ENCODE assay signal across 18 mouse cellular contexts in genomic region chr7:30706214-30706882, GRCm38 (mm10). TPM values are rescaled to one million over a fixed set of nuclear protein-coding genes. Genes with fewer than 3 reads are reported as not detected.
DNase-seq lines count a peak whose midpoint lies in the region; ATAC-seq lines count a peak whose summit lies in the region.
"Had no signal": no experiment of that assay in that cellular context is flagged by ENCODE, and none has a peak within 500 bp of the region (broad histone marks: within the 10 kb centered on the region; RNA-seq: fewer than 3 reads in every experiment).

No protein-coding gene starts in this region.

- ATAC-seq in heart, embryonic 15.5 days (replicated peaks; ENCODE audit: insufficient number of reproducible peaks, insufficient read depth, low FRiP score, low read depth): peak; percentile 88
- peak; percentile 79 for ATAC-seq in liver, embryonic 13.5 days (ENCODE audit: low read depth)
- ATAC-seq: Patski had no signal

- 30% methylated on average over 8 of the region's 8 CpGs for WGBS in heart, embryonic 15.5 days
- 16% methylated on average over 7 of the region's 8 CpGs for WGBS in liver, embryonic 13.5 days (ENCODE audit: insufficient replicate concordance)

- peak overlapping the region; percentile 83 for H3K27ac ChIP-seq in heart, embryonic 15.5 days
- peak overlapping the region; percentile 43 for H3K27ac ChIP-seq in liver, embryonic 13.5 days
- H3K27ac ChIP-seq: hindbrain, embryonic 15.5 days had no signal

- H3K4me3 ChIP-seq in heart, embryonic 15.5 days: no peak overlapping the region
- no peak overlapping the region for H3K4me3 ChIP-seq in liver, embryonic 13.5 days (replicated peaks)
- H3K4me3 ChIP-seq: hindbrain, embryonic 15.5 days had no signal

- DNase-seq in ovary, adult 18-20 months (ENCODE audit: low spot score): peak; percentile 78
- DNase-seq in ovary, postnatal 10 days (ENCODE audit: low spot score): no peak
- no peak for DNase-seq in liver, embryonic 13.5 days
- DNase-seq in right cerebral cortex, postnatal 10 days (ENCODE audit: low spot score in 2 of 2): no peak
- no peak for DNase-seq in cerebellum, postnatal 14 days
- no peak for DNase-seq in left cerebral cortex, postnatal 4 days
- DNase-seq in left cerebral cortex, postnatal 10 days (ENCODE audit: extremely low spot score in 1 of 2, low spot score in 2 of 2): no peak
- DNase-seq: cerebellum, adult 9-11 months; gastrocnemius, postnatal 10 days; kidney, postnatal 36 days; lung, postnatal 4 days had no signal

- no peaks in the 10 kb centered on the region for H3K27me3 ChIP-seq in heart, embryonic 15.5 days
- H3K27me3 ChIP-seq in liver, embryonic 13.5 days: peaks cover 1% of the 10 kb centered on the region; the same call in 1 of the 2 replicates
- H3K27me3 ChIP-seq: hindbrain, embryonic 15.5 days had no signal

- no peaks in the 10 kb centered on the region for H3K9me3 ChIP-seq in heart, embryonic 15.5 days (replicated peaks)
- no peaks in the 10 kb centered on the region for H3K9me3 ChIP-seq in liver, embryonic 13.5 days (replicated peaks)
- H3K9me3 ChIP-seq: hindbrain, embryonic 15.5 days had no signal

- 0 out of 2 replicates have a peak overlapping the region, but pooled peaks have one; percentile 29 for H3K4me2 ChIP-seq in heart, embryonic 15.5 days
- H3K4me2 ChIP-seq in liver, embryonic 13.5 days: peak overlapping the region; percentile 45
- H3K4me2 ChIP-seq: hindbrain, embryonic 15.5 days had no signal

- intact Hi-C loops in left cerebral cortex, postnatal 4 days (cut with DNase I): no loop called here
- intact Hi-C loops in left cerebral cortex, postnatal 10 days (cut with DNase I): no loop called here

- peaks cover 13% of the 10 kb centered on the region for H3K4me1 ChIP-seq in heart, embryonic 15.5 days (replicated peaks)
- peaks cover 29% of the 10 kb centered on the region for H3K4me1 ChIP-seq in liver, embryonic 13.5 days (replicated peaks)
- H3K4me1 ChIP-seq: hindbrain, embryonic 15.5 days had no signal

- H3K36me3 ChIP-seq in heart, embryonic 15.5 days: no peaks in the 10 kb centered on the region
- no peaks in the 10 kb centered on the region for H3K36me3 ChIP-seq in liver, embryonic 13.5 days
- H3K36me3 ChIP-seq: hindbrain, embryonic 15.5 days had no signal

- no peak overlapping the region for H3K9ac ChIP-seq in heart, embryonic 15.5 days
- H3K9ac ChIP-seq in liver, embryonic 13.5 days: no peak overlapping the region
- H3K9ac ChIP-seq: hindbrain, embryonic 15.5 days had no signal

RNA-seq across cellular contexts. Expression of gene Atp4a, which starts 5.7 kb away (rescaled TPM):
- polyA plus RNA-seq in heart, embryonic 15.5 days (2015; fragmentation: Nextera tagmentation; extraction: Ambion mirVana): 0.37 and 0.62 TPM in 2 replicates
- polyA plus RNA-seq in liver, embryonic 13.5 days (2015; fragmentation: Nextera tagmentation; extraction: Ambion mirVana): 1.1 and 1.7 TPM in 2 replicates
- 1 to 10 TPM; 4.0 to 5.1 TPM for total RNA-seq in left cerebral cortex, postnatal 4 days (2021)
- 1 to 10 TPM; 2.5 to 3.2 TPM for total RNA-seq in left cerebral cortex, postnatal 10 days (2021)
- total RNA-seq: gastrocnemius, postnatal 10 days had no signal
- polyA plus RNA-seq: embryonic facial prominence, embryonic 11.5 days; Patski had no signal

RNA-seq across cellular contexts. Expression of gene 2200002J24Rik, which starts 7.6 kb away (rescaled TPM):
- 1.0 and 1.4 TPM in 2 replicates for polyA plus RNA-seq in heart, embryonic 15.5 days (2015; fragmentation: Nextera tagmentation; extraction: Ambion mirVana)
- 0.34 and 0.37 TPM in 2 replicates for polyA plus RNA-seq in liver, embryonic 13.5 days (2015; fragmentation: Nextera tagmentation; extraction: Ambion mirVana)
- not detected for total RNA-seq in left cerebral cortex, postnatal 4 days (2021)
- not detected for total RNA-seq in left cerebral cortex, postnatal 10 days (2021)
- total RNA-seq: gastrocnemius, postnatal 10 days; left cerebral cortex, postnatal 14 days had no signal
- polyA plus RNA-seq: brain, embryonic 14.5 days; embryonic facial prominence, embryonic 11.5 days; forebrain, embryonic 11.5 days; hindbrain, embryonic 15.5 days had no signal

RNA-seq across cellular contexts. Expression of gene Tmem147, which starts 23.0 kb away (rescaled TPM):
- 167 and 172 TPM in 2 replicates for polyA plus RNA-seq in heart, embryonic 15.5 days (2015; fragmentation: Nextera tagmentation; extraction: Ambion mirVana)
- 108 and 121 TPM in 2 replicates for polyA plus RNA-seq in liver, embryonic 13.5 days (2015; fragmentation: Nextera tagmentation; extraction: Ambion mirVana)
- total RNA-seq in left cerebral cortex, postnatal 4 days (2021): 100 to 1,000 TPM; 130 to 146 TPM
- total RNA-seq in left cerebral cortex, postnatal 10 days (2021): 100 to 1,000 TPM; 136 to 144 TPM

RNA-seq across cellular contexts. Expression of gene Pmis2, which starts 34.9 kb away (rescaled TPM):
- polyA plus RNA-seq in heart, embryonic 15.5 days (2015; fragmentation: Nextera tagmentation; extraction: Ambion mirVana): not detected in 2 replicates
- not detected in 2 replicates for polyA plus RNA-seq in liver, embryonic 13.5 days (2015; fragmentation: Nextera tagmentation; extraction: Ambion mirVana)
- total RNA-seq in left cerebral cortex, postnatal 4 days (2021): not detected
- total RNA-seq in left cerebral cortex, postnatal 10 days (2021): not detected
- total RNA-seq: left cerebral cortex, postnatal 14 days had no signal
- polyA plus RNA-seq: brain, embryonic 14.5 days; embryonic facial prominence, embryonic 11.5 days; forebrain, embryonic 11.5 days; hindbrain, embryonic 15.5 days; Patski had no signal

RNA-seq across cellular contexts. Expression of gene Gapdhs, which starts 37.1 kb away (rescaled TPM):
- 0.13 TPM in 1 of 2 replicates, not detected in the other for polyA plus RNA-seq in heart, embryonic 15.5 days (2015; fragmentation: Nextera tagmentation; extraction: Ambion mirVana)
- not detected in 2 replicates for polyA plus RNA-seq in liver, embryonic 13.5 days (2015; fragmentation: Nextera tagmentation; extraction: Ambion mirVana)
- total RNA-seq in left cerebral cortex, postnatal 4 days (2021): not detected
- not detected for total RNA-seq in left cerebral cortex, postnatal 10 days (2021)
- total RNA-seq: gastrocnemius, postnatal 10 days; left cerebral cortex, postnatal 14 days had no signal
- polyA plus RNA-seq: brain, embryonic 14.5 days had no signal
